Mouse (Mus musculus) liver, embryonic 11.5 days (tissue): Measurements from ENCODE around the gene Jade3. TPM values are rescaled to one million over a fixed set of nuclear protein-coding genes. Genes with fewer than 3 reads are reported as not detected.
"Not testable (repeated sequence)": the region's sequence is repeated elsewhere in the genome, so short reads cannot be mapped to it uniquely, and the experiment has no call there.

Source experiments
- ATAC-seq: fragments of 200-750 bp; cut with Nextera tagmentation; replicated peaks from 2 replicates; pipeline ENCODE4 v1.8.0; 2017; ENCODE audit warnings: moderate number of reproducible peaks, mild to moderate bottlenecking, moderate TSS enrichment, moderate library complexity; ENCODE audit not compliant: low FRiP score
- DNase-seq: peaks from one replicate; pipeline ENCODE4 v3.0.0-alpha.2; 2017; ENCODE audit warnings: low spot score
- H3K27ac ChIP-seq: fragments of 300-500 bp; sonication (generic); 2 replicates; pipeline ENCODE4 v1.5.1; 2014; ENCODE audit warnings: mild to moderate bottlenecking, low read depth, low read length, control low read depth
- H3K27me3 ChIP-seq: fragments of 300-500 bp; sonication (generic); replicated peaks from 2 replicates; pipeline ENCODE4 v1.6.1; 2014; ENCODE audit warnings: low read length, mixed read lengths; ENCODE audit not compliant: control insufficient read depth, insufficient read depth
- H3K36me3 ChIP-seq: fragments of 300-500 bp; sonication (generic); 2 replicates; pipeline ENCODE4 v1.6.1; 2014; ENCODE audit warnings: mild to moderate bottlenecking, low read length, moderate library complexity, mixed read lengths; ENCODE audit not compliant: control insufficient read depth, insufficient read depth
- H3K4me1 ChIP-seq: fragments of 300-500 bp; sonication (generic); replicated peaks from 2 replicates; pipeline ENCODE4 v1.6.1; 2014; ENCODE audit warnings: low read length, mixed read lengths; ENCODE audit not compliant: control insufficient read depth, insufficient read depth
- H3K4me2 ChIP-seq: fragments of 300-500 bp; sonication (generic); 2 replicates; pipeline ENCODE4 v1.6.1; 2014; ENCODE audit warnings: mild to moderate bottlenecking, control low read depth, moderate library complexity
- H3K4me3 ChIP-seq: fragments of 300-500 bp; sonication (generic); 2 replicates; pipeline ENCODE4 v1.5.1; 2014; ENCODE audit warnings: low read depth, low read length, control low read depth
- H3K9ac ChIP-seq: fragments of 300-500 bp; sonication (generic); 2 replicates; pipeline ENCODE4 v1.6.1; 2014; ENCODE audit warnings: low read depth, low read length, control low read depth
- H3K9me3 ChIP-seq: fragments of 300-500 bp; sonication (generic); 2 replicates; pipeline ENCODE4 v1.6.1; 2016; ENCODE audit warnings: low read length, inconsistent platforms, mixed read lengths; ENCODE audit not compliant: control insufficient read depth
- WGBS: fragments of 180-500 bp; shearing (Covaris S2); extraction: QIAGEN DNeasy Blood & Tissue Kit; methylation state at CpG from one replicate; pipeline ENCODE4 v1.1.7; 2014; 5-methylcytosine and 5-hydroxymethylcytosine counted together
- polyA plus RNA-seq: library from polyadenylated mRNA; unstranded; fragments of >200 nt; fragmentation: Nextera tagmentation; extraction: Ambion mirVana; gene quantifications from 2 replicates; pipeline ENCODE4 v1.2.1, GENCODE M21; 2014

Gene Jade3
- polyA plus RNA-seq: 17.0 and 18.6 TPM in 2 replicates

DNA sequence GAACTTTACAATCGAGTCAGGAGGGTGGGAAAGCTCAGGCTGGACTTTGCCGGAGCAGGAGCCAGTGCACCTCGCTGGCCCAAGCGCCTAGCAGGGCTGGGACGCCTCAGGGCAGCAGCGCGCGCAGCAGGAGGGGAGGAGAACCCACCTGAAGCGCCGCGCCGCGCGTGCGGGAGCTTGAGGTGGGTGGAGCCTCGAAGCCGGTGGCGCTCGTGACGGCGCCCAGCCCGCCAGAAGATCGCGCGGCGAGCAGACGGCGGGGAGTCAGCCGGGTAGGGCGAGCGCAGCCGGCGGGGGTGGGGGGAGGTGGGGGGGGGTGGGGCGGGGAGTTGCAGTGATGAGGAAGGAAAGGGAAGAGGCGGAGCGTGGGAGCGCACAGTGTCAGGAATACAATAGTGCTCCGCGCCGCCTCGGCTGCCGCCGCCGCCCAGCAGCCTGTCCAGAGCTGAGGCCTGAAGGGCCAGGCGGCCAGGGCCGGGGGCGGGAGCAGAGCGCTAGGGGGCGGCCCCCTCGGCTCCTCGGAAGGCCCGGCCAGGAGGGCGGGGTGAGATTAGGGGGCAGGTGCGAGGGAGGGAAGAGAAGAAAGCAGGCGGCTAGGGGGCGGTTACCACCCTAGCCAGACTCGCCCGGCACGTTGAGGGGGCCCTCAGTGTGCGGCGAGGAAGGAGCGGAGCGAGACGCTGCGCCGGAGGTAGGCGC is at the start of gene Jade3:
Gene Jade3, plus strand, starts transcription at position 549 of the 699 bp plus-strand sequence.
- Histone ChIP-seq H3K9me3 (no peaks in the 10 kb centered on the region), H3K36me3 (no peaks in the 10 kb centered on the region), H3K4me2 (peak within 1 kb of the TSS; percentile 66), H3K9ac (peak within 1 kb of the TSS; percentile 80), H3K27me3 (no peaks in the 10 kb centered on the region), H3K4me3 (peak within 1 kb of the TSS; percentile 70), H3K4me1 (no peaks in the 10 kb centered on the region; the same call in 1 of the 2 replicates), H3K27ac (peak within 1 kb of the TSS; percentile 87)
- DNase-seq: peak; percentile 76
- peak; percentile 93 for ATAC-seq
- 22% methylated on average over 50 of the region's 67 CpGs for WGBS

DNA sequence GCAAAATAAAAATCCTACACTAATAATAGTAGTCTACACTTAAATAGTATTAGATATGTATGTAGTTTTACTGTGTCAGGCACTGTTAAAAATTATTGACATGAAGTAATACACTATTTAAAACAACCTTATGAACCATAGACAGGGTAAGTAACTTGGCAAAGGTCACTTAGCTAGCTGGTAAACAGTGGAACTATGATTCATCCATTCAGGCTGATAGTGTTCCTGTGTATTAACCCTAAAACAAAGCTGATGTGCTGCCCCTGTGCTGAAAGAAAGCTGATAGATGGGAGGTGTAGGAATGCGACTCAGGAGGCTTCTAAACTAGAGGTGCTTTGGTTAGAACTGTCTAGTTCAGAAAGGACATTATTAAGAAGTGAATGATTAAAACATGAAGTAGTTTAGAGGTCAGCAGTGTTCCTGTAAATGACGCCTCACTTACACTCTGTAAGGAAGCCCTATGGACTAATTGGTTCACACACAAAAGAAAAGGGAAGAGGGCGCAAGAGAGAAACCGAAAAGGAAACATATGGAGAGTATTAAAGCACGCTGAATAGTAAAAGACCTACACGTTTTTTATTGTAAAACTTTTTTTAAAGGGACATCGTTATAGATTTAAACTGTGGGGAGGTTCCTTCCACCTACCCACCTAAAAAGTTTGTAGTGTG is 46.0 kb upstream of the Jade3 start:
- H3K9ac ChIP-seq: no peak overlapping the region
- no peak overlapping the region for H3K4me2 ChIP-seq
- no peak for DNase-seq
- no peak for ATAC-seq
- no peaks in the 10 kb centered on the region for H3K27me3 ChIP-seq
- H3K9me3 ChIP-seq: no peaks in the 10 kb centered on the region
- no peak overlapping the region for H3K4me3 ChIP-seq
- H3K36me3 ChIP-seq: no peaks in the 10 kb centered on the region
- H3K27ac ChIP-seq: no peak overlapping the region
- whole genome bisulfite sequencing: 67% methylated on average over 7 of the region's 7 CpGs
- H3K4me1 ChIP-seq: no peaks in the 10 kb centered on the region

DNA sequence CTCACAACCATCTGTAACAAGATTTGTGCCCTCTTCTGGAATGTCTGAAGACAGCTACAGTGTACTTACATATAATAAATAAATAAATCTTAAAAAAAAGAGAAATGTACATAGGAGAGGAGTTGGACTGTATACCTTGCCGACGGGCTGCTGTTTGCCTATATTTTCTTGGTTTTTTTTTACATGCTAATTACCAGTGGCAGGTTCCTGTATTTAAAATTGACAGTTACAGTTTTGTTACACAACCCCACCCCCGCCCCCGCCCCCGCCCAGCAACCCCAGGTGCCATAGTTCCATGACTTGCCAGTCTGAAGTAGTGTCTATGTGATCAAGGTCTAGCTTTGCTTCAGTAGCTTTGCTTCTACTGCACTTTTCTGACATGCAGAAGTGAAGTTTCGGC is 43.2 kb upstream of the Jade3 start:
- ATAC-seq: no peak
- 85% methylated on average over 6 of the region's 6 CpGs for WGBS
- no peaks in the 10 kb centered on the region for H3K9me3 ChIP-seq

DNA sequence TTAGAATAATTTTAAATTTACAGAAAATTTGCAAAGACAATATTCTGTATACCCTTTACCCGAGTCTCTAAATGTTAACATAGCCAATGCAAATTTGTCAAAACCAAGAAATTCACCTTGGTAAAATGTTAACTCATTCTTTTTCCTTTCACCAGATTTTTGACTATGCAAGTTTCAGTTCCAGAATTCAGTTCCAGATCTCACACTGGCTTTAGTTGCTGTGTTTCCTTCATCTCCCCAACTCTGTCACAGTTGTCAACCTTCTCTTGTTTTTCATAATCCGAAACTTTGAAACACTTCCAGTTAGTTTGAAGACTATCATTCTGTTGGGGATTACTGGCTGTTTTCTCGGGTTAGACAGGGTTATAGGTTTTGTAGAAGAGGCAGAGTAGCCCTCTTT is 38.5 kb upstream of the Jade3 start:
- no peak overlapping the region for H3K4me2 ChIP-seq

More for the DNA sequence above, 43.2 kb upstream of the Jade3 start:
- Histone ChIP-seq H3K4me3 (no peak overlapping the region), H3K4me2 (no peak overlapping the region), H3K27me3 (no peaks in the 10 kb centered on the region), H3K36me3 (no peaks in the 10 kb centered on the region), H3K4me1 (no peaks in the 10 kb centered on the region), H3K27ac (no peak overlapping the region), H3K9ac (no peak overlapping the region)
- DNase-seq: no peak

DNA sequence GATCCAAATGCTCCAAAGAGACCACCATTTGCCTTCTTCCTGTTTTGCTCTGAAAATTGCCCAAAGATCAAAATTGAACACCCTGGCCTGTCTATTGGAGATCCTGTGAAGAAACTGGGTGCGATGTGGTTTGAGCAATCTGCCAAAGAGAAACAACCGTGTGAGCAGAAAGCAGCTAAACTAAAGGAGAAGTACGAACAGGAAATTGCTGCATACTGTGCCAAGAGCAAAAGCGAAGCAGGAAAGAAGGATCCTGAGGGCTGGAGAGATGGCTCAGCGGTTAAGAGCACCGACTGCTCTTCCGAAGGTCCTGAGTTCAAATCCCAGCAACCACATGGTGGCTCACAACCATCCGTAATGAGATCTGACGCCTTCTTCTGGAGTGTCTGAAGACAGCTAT is 33.5 kb upstream of the Jade3 start:
- H3K9me3 ChIP-seq, H3K27ac ChIP-seq, H3K9ac ChIP-seq, DNase-seq, ATAC-seq, H3K4me1 ChIP-seq, H3K4me2 ChIP-seq, H3K27me3 ChIP-seq, H3K36me3 ChIP-seq, H3K4me3 ChIP-seq: not testable (repeated sequence)
- WGBS: 83% methylated on average over 9 of the region's 9 CpGs

More for the DNA sequence above, 38.5 kb upstream of the Jade3 start:
- Histone ChIP-seq H3K4me3 (no peak overlapping the region), H3K4me1 (no peaks in the 10 kb centered on the region), H3K9me3 (no peaks in the 10 kb centered on the region), H3K9ac (no peak overlapping the region), H3K36me3 (no peaks in the 10 kb centered on the region), H3K27me3 (no peaks in the 10 kb centered on the region), H3K27ac (no peak overlapping the region)
- 85% methylated on average over 3 of the region's 3 CpGs for WGBS
- no peak for DNase-seq
- ATAC-seq: no peak

DNA sequence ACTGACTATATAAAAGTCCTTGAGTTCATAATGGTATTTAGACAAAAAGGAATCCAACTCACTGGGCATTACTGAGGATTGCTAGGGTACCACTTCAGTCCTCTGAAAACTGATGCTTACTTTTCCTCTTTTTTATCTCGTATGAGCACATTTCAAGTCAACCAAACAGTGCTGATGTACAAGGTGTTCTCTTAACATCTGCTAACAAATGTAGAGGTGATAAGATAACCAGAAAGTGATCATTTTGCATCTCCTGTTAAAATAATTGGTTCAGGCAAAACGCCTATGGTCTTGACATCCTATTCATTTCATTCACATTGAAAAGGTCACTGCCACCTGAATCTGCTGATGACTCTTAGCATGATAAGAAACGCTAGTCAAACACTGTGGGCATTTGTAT is 32.5 kb upstream of the Jade3 start:
- no peak overlapping the region for H3K27ac ChIP-seq
- WGBS: 56% methylated on average over 3 of the region's 3 CpGs
- H3K4me1 ChIP-seq: no peaks in the 10 kb centered on the region
- no peak overlapping the region for H3K4me3 ChIP-seq
- ATAC-seq: no peak
- H3K4me2 ChIP-seq: no peak overlapping the region
- no peaks in the 10 kb centered on the region for H3K36me3 ChIP-seq
- H3K9ac ChIP-seq: no peak overlapping the region
- H3K9me3 ChIP-seq: no peaks in the 10 kb centered on the region
- H3K27me3 ChIP-seq: no peaks in the 10 kb centered on the region
- DNase-seq: no peak

DNA sequence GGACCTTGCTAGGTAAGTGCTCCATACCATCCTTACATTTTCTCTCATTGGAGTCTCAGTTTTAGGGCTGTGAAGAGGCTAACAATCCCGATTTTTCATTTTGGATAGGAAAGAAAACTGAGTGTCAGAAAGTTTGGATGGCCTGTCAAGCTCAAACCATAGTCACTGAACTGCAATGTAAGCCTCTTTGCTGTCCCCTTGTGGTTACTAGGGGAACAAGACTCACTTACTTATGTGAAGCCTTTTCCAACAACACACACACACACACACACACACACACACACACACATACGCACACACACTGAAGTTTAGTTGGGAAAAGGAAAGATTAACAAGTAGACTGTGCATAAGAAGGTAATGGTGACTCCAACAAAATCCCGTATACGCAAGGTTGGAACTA is 21.4 kb upstream of the Jade3 start:
- Histone ChIP-seq H3K9me3 (no peaks in the 10 kb centered on the region; the same call in 1 of the 2 replicates), H3K4me3 (no peak overlapping the region), H3K27me3 (no peaks in the 10 kb centered on the region), H3K4me1 (no peaks in the 10 kb centered on the region), H3K4me2 (no peak overlapping the region), H3K36me3 (no peaks in the 10 kb centered on the region), H3K9ac (no peak overlapping the region), H3K27ac (no peak overlapping the region)
- no peak for DNase-seq
- ATAC-seq: no peak
- WGBS: 68% methylated on average over 4 of the region's 4 CpGs

DNA sequence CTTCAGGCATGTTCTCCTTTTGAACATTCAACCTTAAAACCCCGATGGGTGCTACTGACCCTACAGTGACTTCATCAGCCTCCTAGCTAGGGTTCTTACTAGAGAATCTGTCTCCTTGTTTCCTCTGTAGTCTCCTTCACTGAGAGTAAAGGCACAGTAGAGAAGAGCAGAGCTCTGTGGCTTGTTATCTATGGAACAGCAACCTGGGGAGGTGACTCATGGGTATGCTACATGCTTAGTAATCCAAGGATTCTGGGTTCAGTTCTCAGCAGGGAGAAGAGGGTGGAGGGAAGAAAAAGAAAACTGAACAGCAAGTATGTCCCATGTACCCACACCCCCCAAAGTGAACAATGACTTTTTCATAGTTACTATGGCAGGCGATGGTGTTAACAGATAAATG is 18.6 kb upstream of the Jade3 start:
- Histone ChIP-seq H3K9ac (no peak overlapping the region), H3K4me3 (no peak overlapping the region), H3K4me1 (no peaks in the 10 kb centered on the region), H3K36me3 (no peaks in the 10 kb centered on the region), H3K4me2 (no peak overlapping the region), H3K27me3 (no peaks in the 10 kb centered on the region), H3K9me3 (no peaks in the 10 kb centered on the region; the same call in 1 of the 2 replicates), H3K27ac (no peak overlapping the region)
- DNase-seq (no peak), ATAC-seq (no peak)
- 90% methylated on average over 2 of the region's 2 CpGs for WGBS

DNA sequence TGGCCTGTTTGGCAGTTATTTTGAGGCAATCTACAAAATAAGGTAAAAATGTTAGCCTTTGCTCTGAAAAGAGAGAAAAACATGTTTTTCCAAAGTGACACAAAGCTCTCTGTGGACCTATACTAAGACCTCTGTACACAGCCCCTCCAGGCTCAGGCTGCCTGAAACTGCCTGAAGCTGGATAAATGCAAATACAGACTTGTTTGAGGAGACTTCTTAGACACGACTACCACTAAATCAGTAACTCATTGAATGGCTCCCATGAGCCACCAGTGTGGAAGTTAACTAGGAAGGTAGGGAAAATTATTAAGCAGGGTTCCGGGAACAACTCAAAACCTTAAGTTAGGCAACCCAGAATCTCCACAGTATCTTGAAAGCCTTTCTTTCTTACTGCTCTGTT is 17.8 kb upstream of the Jade3 start:
- H3K9ac ChIP-seq: no peak overlapping the region
- H3K4me1 ChIP-seq: no peaks in the 10 kb centered on the region
- DNase-seq (no peak), ATAC-seq (no peak)
- no peaks in the 10 kb centered on the region; the same call in 1 of the 2 replicates for H3K9me3 ChIP-seq
- H3K27me3 ChIP-seq: no peaks in the 10 kb centered on the region
- 67% methylated on average over 2 of the region's 2 CpGs for WGBS
- no peaks in the 10 kb centered on the region for H3K36me3 ChIP-seq
- no peak overlapping the region for H3K4me2 ChIP-seq
- no peak overlapping the region for H3K27ac ChIP-seq
- no peak overlapping the region for H3K4me3 ChIP-seq
